Mouse (Mus musculus): ENCODE measurements around the gene Ppdpf.

DNA sequence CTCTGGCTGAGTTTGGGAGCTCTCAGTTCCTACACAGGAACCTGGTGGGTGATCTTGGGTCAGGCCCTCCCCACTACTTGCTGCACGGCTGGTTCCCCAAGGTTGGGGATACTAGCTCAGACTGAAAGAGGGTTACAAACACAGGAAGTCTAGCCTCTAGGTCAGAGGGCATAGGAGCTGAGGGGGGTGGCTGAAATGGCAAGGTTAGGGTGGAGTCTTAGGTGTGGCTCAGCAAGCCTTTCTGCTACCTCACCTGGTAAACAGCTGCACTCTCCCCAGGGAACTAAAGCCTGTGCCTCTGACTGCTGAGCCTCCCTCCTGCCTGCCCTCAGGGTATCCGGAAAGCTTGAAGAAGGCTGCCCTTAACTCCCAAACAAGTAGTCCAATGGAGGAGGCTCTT lies 1.6 kb downstream of the Ppdpf start:
- no peak for TF ChIP-seq GATA1 (IDR thresholded peaks at IDR 0.05; ENCODE audit: low read length)
- TF ChIP-seq TAL1 (IDR thresholded peaks at IDR 0.05; ENCODE audit: low read length): no peak

Data from erythroblast, embryonic 14.5 days (primary cell).